Mouse (Mus musculus) telencephalon, adult 2 months (tissue): ENCODE results near the gene Scimp.
"Not testable (repeated sequence)": the region's sequence is repeated elsewhere in the genome, so short reads cannot be mapped to it uniquely, and the experiment has no call there.

Source experiments
- DNase-seq: peaks from one replicate; pipeline ENCODE4 v3.0.0-alpha.2; 2011; ENCODE audit warnings: low read depth, low spot score

Gene Scimp

GRCm38 (mm10) chr11:70770804-70771203, 41.6 kb downstream of the Scimp start:
- no peak for DNase-seq

GRCm38 (mm10) chr11:70765776-70766445, 46.5 kb downstream of the Scimp start:
- no peak for DNase-seq

- peak; percentile 62 for DNase-seq
Observed at GRCm38 (mm10) chr11:70763936-70764808, 48.2 kb downstream of the Scimp start, which contains the start of gene Zfp3. Gene Zfp3, plus strand, starts transcription at chr11:70764209.

GRCm38 (mm10) chr11:70763582-70763935, 48.8 kb downstream of the Scimp start:
- DNase-seq: no peak

- DNase-seq: no peak
Observed at GRCm38 (mm10) chr11:70762641-70763040, 49.7 kb downstream of the Scimp start.

GRCm38 (mm10) chr11:70760446-70760845, 51.9 kb downstream of the Scimp start:
- DNase-seq: not testable (repeated sequence)

GRCm38 (mm10) chr11:70755645-70756044, 56.7 kb downstream of the Scimp start:
- DNase-seq: no peak

- no peak for DNase-seq
Observed at GRCm38 (mm10) chr11:70754958-70755357, 57.4 kb downstream of the Scimp start.

- no peak for DNase-seq
Observed at GRCm38 (mm10) chr11:70754476-70754875, 57.9 kb downstream of the Scimp start.

- DNase-seq: no peak
Observed at GRCm38 (mm10) chr11:70753146-70753545, 59.2 kb downstream of the Scimp start.

- DNase-seq: no peak
Observed at GRCm38 (mm10) chr11:70752337-70753017, 59.9 kb downstream of the Scimp start.

- DNase-seq: no peak
Observed at GRCm38 (mm10) chr11:70747876-70748545, 64.4 kb downstream of the Scimp start.

- no peak for DNase-seq
Observed at GRCm38 (mm10) chr11:70745636-70746035, 66.8 kb downstream of the Scimp start.

- no peak for DNase-seq
Observed at GRCm38 (mm10) chr11:70742581-70743459, 69.6 kb downstream of the Scimp start.

GRCm38 (mm10) chr11:70742117-70742516, 70.3 kb downstream of the Scimp start:
- no peak for DNase-seq

GRCm38 (mm10) chr11:70741603-70742002, 70.8 kb downstream of the Scimp start:
- DNase-seq: no peak
